Mouse (Mus musculus) ES-Bruce4 (cell line): ENCODE results near the gene Sap18b. TPM values are rescaled to one million over a fixed set of nuclear protein-coding genes. Genes with fewer than 3 reads are reported as not detected.

Experiments
- H3K27ac ChIP-seq: 2 replicates; pipeline ENCODE4 v1.5.1; 2012; ENCODE audit warnings: low read length, inconsistent platforms; ENCODE audit not compliant: insufficient read depth
- H3K27me3 ChIP-seq: 2 replicates; pipeline ENCODE4 v1.6.1; 2012; ENCODE audit warnings: mild to moderate bottlenecking, low read length, inconsistent platforms; ENCODE audit not compliant: control insufficient read depth, poor library complexity, insufficient read depth, severe bottlenecking
- H3K36me3 ChIP-seq: 2 replicates; pipeline ENCODE4 v1.6.1; 2012; ENCODE audit warnings: inconsistent platforms, mild to moderate bottlenecking, low read length, moderate library complexity; ENCODE audit not compliant: control insufficient read depth, poor library complexity, insufficient read depth, severe bottlenecking
- H3K4me1 ChIP-seq: one replicate; pipeline ENCODE4 v1.8.1; 2011; ENCODE audit warnings: low read length; ENCODE audit not compliant: control insufficient read depth, insufficient read depth
- H3K4me3 ChIP-seq: 2 replicates; pipeline ENCODE4 v1.5.1; 2011; ENCODE audit warnings: low read depth, mild to moderate bottlenecking, low read length
- H3K9ac ChIP-seq: 2 replicates; pipeline ENCODE4 v1.6.1; 2012; ENCODE audit warnings: low read depth, mild to moderate bottlenecking, inconsistent platforms; ENCODE audit not compliant: poor library complexity, severe bottlenecking
- H3K9me3 ChIP-seq: replicated peaks from 2 replicates; pipeline ENCODE4 v1.6.1; 2012; ENCODE audit warnings: mild to moderate bottlenecking, low read length, inconsistent platforms; ENCODE audit not compliant: control insufficient read depth, poor library complexity, insufficient read depth, severe bottlenecking
- CTCF ChIP-seq: IDR thresholded peaks from one replicate; pipeline ENCODE4 v1.8.1; 2011; ENCODE audit warnings: low read depth, low read length
- EP300 ChIP-seq: IDR thresholded peaks from 2 replicates; pipeline ENCODE4 v1.6.1; 2011; ENCODE audit warnings: low read depth, low read length; ENCODE audit not compliant: insufficient read depth
- POLR2A ChIP-seq: IDR thresholded peaks from one replicate; pipeline ENCODE4 v1.8.1; 2011; ENCODE audit warnings: low read length; ENCODE audit not compliant: insufficient read depth
- polyA plus RNA-seq: library from polyadenylated mRNA; stranded (reverse); fragments of >200 nt; gene quantifications from 2 replicates; pipeline ENCODE4 v1.2.4, GENCODE M21; 2011; ENCODE audit warnings: low read depth; ENCODE audit not compliant: missing spikeins, insufficient read depth, insufficient read length

Gene Sap18b
- polyA plus RNA-seq, 1 experiment = 169 TPM

DNA sequence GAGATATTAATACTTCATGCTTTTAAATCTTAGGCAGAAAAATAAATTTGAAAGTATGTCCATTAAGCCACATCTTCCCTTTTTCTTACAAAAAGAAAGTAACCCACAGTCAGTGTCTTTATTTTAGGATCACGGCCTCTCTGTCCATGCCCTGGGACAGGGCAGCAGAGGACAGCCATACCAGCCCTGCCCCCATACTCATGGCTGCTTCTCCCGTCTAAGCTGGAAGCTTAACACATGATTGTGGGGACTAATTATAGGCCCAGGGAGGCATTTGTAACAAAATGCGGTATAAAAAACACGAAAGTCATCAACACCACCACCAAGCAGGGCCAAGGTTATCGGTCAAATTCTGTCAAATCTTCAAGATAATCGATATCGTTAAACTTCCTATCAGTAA, 50.1 kb downstream of the Sap18b start:
- Histone ChIP-seq H3K27ac (no peak overlapping the region), H3K27me3 (no peaks in the 10 kb centered on the region), H3K9me3 (peaks cover 9% of the 10 kb centered on the region), H3K4me1 (peaks cover 3% of the 10 kb centered on the region), H3K36me3 (peaks cover 65% of the 10 kb centered on the region), H3K9ac (no peak overlapping the region), H3K4me3 (no peak overlapping the region)
- TF ChIP-seq EP300 = no peak
- TF ChIP-seq CTCF = no peak
- TF ChIP-seq POLR2A = no peak

Other genes starting within 250 kb of the Sap18b start
- not detected in 2 replicates for gene Prss54, start 249.0 kb upstream of the Sap18b start, polyA plus RNA-seq
- 10.2 and 10.7 TPM in 2 replicates for gene Gins3, start 191.9 kb upstream of the Sap18b start, polyA plus RNA-seq
- 8.8 and 13.3 TPM in 2 replicates for gene Ndrg4, start 148.4 kb upstream of the Sap18b start, polyA plus RNA-seq
- 68.0 and 70.4 TPM in 2 replicates for gene Setd6, start 109.5 kb upstream of the Sap18b start, polyA plus RNA-seq
- gene Cnot1, start 17.9 kb upstream of the Sap18b start, polyA plus RNA-seq = 465 and 478 TPM in 2 replicates
- gene Slc38a7, start 28.2 kb downstream of the Sap18b start, polyA plus RNA-seq = 21.6 and 23.0 TPM in 2 replicates
- gene Got2, start 63.2 kb downstream of the Sap18b start, polyA plus RNA-seq = 190 and 192 TPM in 2 replicates